Mouse (Mus musculus): Measurements from ENCODE around the gene Gm48552. TPM values are rescaled to one million over a fixed set of nuclear protein-coding genes. Genes with fewer than 3 reads are reported as not detected.

Gene Gm48552
- total and polyA plus RNA-seq, 3 experiments = 0.89 to 1.2 TPM; not detected in 1

DNA sequence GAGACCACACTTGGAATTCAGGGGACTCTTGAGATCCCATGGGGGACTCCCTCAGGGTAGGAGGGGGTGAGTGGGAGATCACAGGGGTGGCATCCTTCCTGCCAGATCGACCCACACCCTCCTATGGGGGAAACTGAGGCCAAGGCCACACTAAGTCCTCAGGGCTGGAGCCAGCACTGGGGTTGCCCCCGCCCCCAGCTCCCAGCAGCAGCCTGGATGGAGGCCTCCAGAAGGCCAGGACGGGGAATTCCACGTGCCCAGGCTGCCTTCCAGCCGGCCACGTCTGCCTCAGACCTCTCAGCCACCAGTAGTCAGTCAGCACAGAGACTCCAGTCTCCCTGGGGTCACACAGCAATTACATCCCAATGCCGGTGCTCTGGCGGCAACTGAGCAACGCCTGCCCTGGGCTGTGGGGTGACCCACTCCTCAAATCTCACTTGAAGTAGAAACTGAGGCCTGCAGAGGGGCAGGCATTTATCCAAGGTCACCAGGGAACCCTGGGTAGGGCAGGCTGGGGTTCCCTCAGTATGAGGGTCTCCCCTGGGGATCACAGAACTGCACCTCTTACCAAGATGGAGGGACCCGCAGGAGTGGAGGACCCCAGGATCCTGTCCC is 36.5 kb downstream of the Gm48552 start:
- Histone ChIP-seq H3K27me3 (ENCODE audit: control insufficient read depth in 1 of 2, insufficient read depth in 2 of 2, low read length in 2 of 2) (no peaks in the 10 kb centered on the region), H3K4me3 (ENCODE audit: control insufficient read depth in 1 of 2, insufficient read depth in 1 of 2, low read depth in 2 of 2, low read length in 2 of 2) (no peak overlapping the region), H3K9me3 (replicated peaks; ENCODE audit: insufficient read depth, low read length) (no peaks in the 10 kb centered on the region), H3K36me3 (ENCODE audit: control insufficient read depth in 1 of 2, insufficient read depth in 2 of 2, low read length in 2 of 2) (peaks cover 0 to 3% of the 10 kb centered on the region in 2 experiments; a peak in 1 of 4 replicates), H3K27ac (ENCODE audit: control insufficient read depth, low read depth, low read length) (no peak overlapping the region), H3K4me1 (ENCODE audit: control insufficient read depth in 1 of 2, insufficient read depth in 2 of 2, low read length in 2 of 2) (peaks cover 0 to 9% of the 10 kb centered on the region in 2 experiments; a peak in 2 of 4 replicates), H3K9ac (ENCODE audit: control insufficient read depth, low read depth, low read length, poor library complexity, severe bottlenecking) (no peak overlapping the region; the same call in 1 of the 2 replicates), H3K79me2 (ENCODE audit: control insufficient read depth, insufficient read depth, low read length, poor library complexity) (peaks cover 7% of the 10 kb centered on the region)
- no peak for TF ChIP-seq HCFC1 (IDR thresholded peaks at IDR 0.05; ENCODE audit: low read depth, low read length)
- TF ChIP-seq ETS1 (IDR thresholded peaks at IDR 0.05; ENCODE audit: low read depth, low read length) = no peak
- no peak for TF ChIP-seq KAT2A (conservative IDR thresholded peaks at IDR 0.05; ENCODE audit: low read depth, low read length)
- DNase-seq (ENCODE audit: low read depth, low spot score) = no peak

DNA sequence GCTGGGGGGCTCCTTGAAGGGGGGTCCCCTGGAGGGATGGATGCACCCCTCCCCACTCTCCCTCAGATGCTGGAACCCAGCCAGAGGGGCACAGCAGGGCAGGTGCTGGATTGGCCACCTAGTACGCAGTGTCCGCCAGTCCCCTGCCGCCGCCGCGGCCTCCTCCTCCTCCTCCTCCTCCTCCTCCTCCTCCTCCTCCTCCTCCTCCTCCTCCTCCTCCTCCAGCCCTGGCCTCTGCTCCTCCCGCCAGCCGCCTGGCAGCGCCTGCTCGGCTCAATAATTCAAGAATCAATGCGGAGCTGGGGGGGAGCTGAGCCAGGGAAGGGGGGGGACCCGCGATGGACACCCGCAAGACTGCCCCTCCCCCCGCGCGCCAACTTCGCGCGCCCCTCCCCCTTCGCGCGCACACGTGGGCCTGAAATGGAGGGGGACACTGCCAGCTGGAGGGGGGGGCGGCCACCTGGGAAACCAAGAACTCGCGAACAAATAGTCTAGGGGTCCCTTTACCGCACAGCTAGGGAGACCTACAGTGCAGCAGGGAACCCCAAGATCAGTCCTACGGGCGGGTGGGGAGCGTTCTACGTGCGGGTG is 37.4 kb downstream of the Gm48552 start:
- H3K79me2 ChIP-seq (ENCODE audit: control insufficient read depth, insufficient read depth, low read length, poor library complexity) = peaks cover 7% of the 10 kb centered on the region
- H3K9me3 ChIP-seq (replicated peaks; ENCODE audit: insufficient read depth, low read length) = no peaks in the 10 kb centered on the region
- peak overlapping the region; percentile 11; the same call in 1 of the 2 replicates for H3K27ac ChIP-seq (ENCODE audit: control insufficient read depth, low read depth, low read length)
- H3K27me3 ChIP-seq (ENCODE audit: control insufficient read depth in 1 of 2, insufficient read depth in 2 of 2, low read length in 2 of 2) = no peaks in the 10 kb centered on the region
- peak overlapping the region; percentile 66 to 91 for H3K4me3 ChIP-seq (ENCODE audit: control insufficient read depth in 1 of 2, insufficient read depth in 1 of 2, low read depth in 2 of 2, low read length in 2 of 2)
- H3K9ac ChIP-seq (ENCODE audit: control insufficient read depth, low read depth, low read length, poor library complexity, severe bottlenecking) = peak overlapping the region; percentile 81
- peaks cover 0 to 3% of the 10 kb centered on the region in 2 experiments; a peak in 1 of 4 replicates for H3K36me3 ChIP-seq (ENCODE audit: control insufficient read depth in 1 of 2, insufficient read depth in 2 of 2, low read length in 2 of 2)
- peaks cover 0 to 9% of the 10 kb centered on the region in 2 experiments; a peak in 2 of 4 replicates for H3K4me1 ChIP-seq (ENCODE audit: control insufficient read depth in 1 of 2, insufficient read depth in 2 of 2, low read length in 2 of 2)
- TF ChIP-seq BHLHE40 (IDR thresholded peaks at IDR 0.05; ENCODE audit: borderline replicate concordance, low read depth, low read length) (no peak), POLR2AphosphoS5 (IDR thresholded peaks at IDR 0.05; ENCODE audit: borderline replicate concordance, low read depth, low read length) (no peak), MXI1 (IDR thresholded peaks at IDR 0.05; ENCODE audit: low read depth, low read length) (peak; percentile 62), MAZ (IDR thresholded peaks at IDR 0.05; ENCODE audit: low read depth, low read length) (no peak)
- peak; percentile 50 for DNase-seq (ENCODE audit: low read depth, low spot score)

GRCm38 (mm10) chr10:81426897-81427296 is 38.1 kb downstream of the Gm48552 start:
- Histone ChIP-seq H3K27me3 (ENCODE audit: control insufficient read depth in 1 of 2, insufficient read depth in 2 of 2, low read length in 2 of 2) (no peaks in the 10 kb centered on the region), H3K79me2 (ENCODE audit: control insufficient read depth, insufficient read depth, low read length, poor library complexity) (peaks cover 7% of the 10 kb centered on the region), H3K4me1 (ENCODE audit: control insufficient read depth in 1 of 2, insufficient read depth in 2 of 2, low read length in 2 of 2) (peaks cover 0 to 9% of the 10 kb centered on the region in 2 experiments; a peak in 2 of 4 replicates), H3K36me3 (ENCODE audit: control insufficient read depth in 1 of 2, insufficient read depth in 2 of 2, low read length in 2 of 2) (peaks cover 0 to 3% of the 10 kb centered on the region in 2 experiments; a peak in 1 of 4 replicates), H3K27ac (ENCODE audit: control insufficient read depth, low read depth, low read length) (peak overlapping the region; percentile 11), H3K4me3 (ENCODE audit: control insufficient read depth in 1 of 2, insufficient read depth in 1 of 2, low read depth in 2 of 2, low read length in 2 of 2) (peak overlapping the region; percentile 66 to 91), H3K9ac (ENCODE audit: control insufficient read depth, low read depth, low read length, poor library complexity, severe bottlenecking) (peak overlapping the region; percentile 81), H3K9me3 (replicated peaks; ENCODE audit: insufficient read depth, low read length) (no peaks in the 10 kb centered on the region)
- DNase-seq (ENCODE audit: low read depth, low spot score) = peak; percentile 64
- TF ChIP-seq ZNF384 (IDR thresholded peaks at IDR 0.05; ENCODE audit: low read depth, low read length) (peak; percentile 64), MAX (IDR thresholded peaks at IDR 0.05; ENCODE audit: low read length) (no peak), NELFE (IDR thresholded peaks at IDR 0.05; ENCODE audit: low read depth, low read length) (peak; percentile 46), POLR2A (IDR thresholded peaks at IDR 0.05; ENCODE audit: control insufficient read depth in 1 of 2, insufficient read depth in 1 of 2, low read depth in 1 of 2, low read length in 2 of 2, poor library complexity in 1 of 2) (peak; percentile 31 to 40; a peak in 1 of 4 replicates), HCFC1 (IDR thresholded peaks at IDR 0.05; ENCODE audit: low read depth, low read length) (peak; percentile 38; the same call in 1 of the 2 replicates), UBTF (IDR thresholded peaks at IDR 0.05; ENCODE audit: borderline replicate concordance, insufficient read depth, low read depth, low read length) (no peak), NRF1 (IDR thresholded peaks at IDR 0.05; ENCODE audit: insufficient read depth, low read depth, low read length, poor library complexity, severe bottlenecking) (0 out of 2 replicates have a peak, but pooled peaks have one; percentile 10)
